Mouse (Mus musculus): ENCODE measurements at regions not wholly inside any gene's neighbourhood (a gene's known extent, or its start where the extent isn't known, plus 50 kb on each side); places are given as distances from the start of the nearest gene placed in this dataset.

GRCm38 (mm10) chr6:99833323-99833722 lies 107.1 kb upstream of the Prok2 start:
- peak in 1 of 2 experiments; percentile 54 for DNase-seq (ENCODE audit: extremely low spot score in 1 of 2, low spot score in 2 of 2)
- intact Hi-C loops (cut with DNase I): no loop called here

- intact Hi-C loops (cut with DNase I): no loop called here
- no peak for DNase-seq (ENCODE audit: extremely low spot score in 1 of 2, low spot score in 2 of 2)
Observed at GRCm38 (mm10) chr6:99827625-99828024, 101.4 kb upstream of the Prok2 start.

GRCm38 (mm10) chr6:99824808-99825207 lies 98.6 kb upstream of the Prok2 start:
- intact Hi-C loops (cut with DNase I): no loop called here
- DNase-seq (ENCODE audit: extremely low spot score in 1 of 2, low spot score in 2 of 2): no peak

GRCm38 (mm10) chr6:99822471-99822870 lies 96.3 kb upstream of the Prok2 start:
- no peak for DNase-seq (ENCODE audit: extremely low spot score in 1 of 2, low spot score in 2 of 2)
- intact Hi-C loops (cut with DNase I): no loop called here

GRCm38 (mm10) chr6:99819255-99819929 lies 93.2 kb upstream of the Prok2 start:
- DNase-seq (ENCODE audit: extremely low spot score in 1 of 2, low spot score in 2 of 2): peak in 1 of 2 experiments; percentile 49
- intact Hi-C loops (cut with DNase I): loop anchor here (10.0 kb wide), 2 partner anchors 475 to 715 kb away; no protein-coding TSS in a partner anchor

- DNase-seq (ENCODE audit: extremely low spot score in 1 of 2, low spot score in 2 of 2): no peak
Observed at GRCm38 (mm10) chr6:99818486-99818885, 92.3 kb upstream of the Prok2 start.

GRCm38 (mm10) chr6:99817245-99817644 lies 91.1 kb upstream of the Prok2 start:
- no peak for DNase-seq (ENCODE audit: extremely low spot score in 1 of 2, low spot score in 2 of 2)
- intact Hi-C loops (cut with DNase I): loop anchor here (10.0 kb wide), 2 partner anchors 478 to 718 kb away; no protein-coding TSS in a partner anchor

More at GRCm38 (mm10) chr6:99818486-99818885, 92.3 kb upstream of the Prok2 start:
- intact Hi-C loops (cut with DNase I): loop anchor here (10.0 kb wide), 2 partner anchors 476 to 716 kb away; no protein-coding TSS in a partner anchor

GRCm38 (mm10) chr6:99813102-99813501 lies 86.9 kb upstream of the Prok2 start:
- intact Hi-C loops (cut with DNase I): loop anchor here (10.0 kb wide), 2 partner anchors 482 to 722 kb away; no protein-coding TSS in a partner anchor
- no peak for DNase-seq (ENCODE audit: extremely low spot score in 1 of 2, low spot score in 2 of 2)

GRCm38 (mm10) chr6:99811842-99812241 lies 85.7 kb upstream of the Prok2 start:
- DNase-seq (ENCODE audit: extremely low spot score in 1 of 2, low spot score in 2 of 2): no peak
- intact Hi-C loops (cut with DNase I): loop anchor here (10.0 kb wide), 2 partner anchors 483 to 723 kb away; no protein-coding TSS in a partner anchor

GRCm38 (mm10) chr6:99810974-99811798 lies 85.0 kb upstream of the Prok2 start:
- DNase-seq (ENCODE audit: extremely low spot score in 1 of 2, low spot score in 2 of 2): peak; percentile 66 to 78
- intact Hi-C loops (cut with DNase I): loop anchor here (10.0 kb wide), 2 partner anchors 484 to 724 kb away; no protein-coding TSS in a partner anchor

GRCm38 (mm10) chr6:99804905-99805245 lies 78.7 kb upstream of the Prok2 start:
- no peak for DNase-seq (ENCODE audit: extremely low spot score in 1 of 2, low spot score in 2 of 2)
- intact Hi-C loops (cut with DNase I): loop anchor here (5.0 kb wide), 1 partner anchor 842 kb away; no protein-coding TSS in a partner anchor

GRCm38 (mm10) chr6:99803983-99804904 lies 78.1 kb upstream of the Prok2 start:
- peak; percentile 86 to 89 for DNase-seq (ENCODE audit: extremely low spot score in 1 of 2, low spot score in 2 of 2)
- intact Hi-C loops (cut with DNase I): loop anchor here (5.0 kb wide), 1 partner anchor 843 kb away; no protein-coding TSS in a partner anchor

GRCm38 (mm10) chr6:99800919-99801318 lies 74.7 kb upstream of the Prok2 start:
- no peak for DNase-seq (ENCODE audit: extremely low spot score in 1 of 2, low spot score in 2 of 2)
- intact Hi-C loops (cut with DNase I): loop anchor here (5.0 kb wide), 1 partner anchor 846 kb away; no protein-coding TSS in a partner anchor

- intact Hi-C loops (cut with DNase I): loop anchor here (5.0 kb wide), 1 partner anchor 847 kb away; no protein-coding TSS in a partner anchor
- no peak for DNase-seq (ENCODE audit: extremely low spot score in 1 of 2, low spot score in 2 of 2)
Observed at GRCm38 (mm10) chr6:99800324-99800723, 74.1 kb upstream of the Prok2 start.

- DNase-seq (ENCODE audit: extremely low spot score in 1 of 2, low spot score in 2 of 2): no peak
- intact Hi-C loops (cut with DNase I): no loop called here
Observed at GRCm38 (mm10) chr6:99796390-99796789, 70.2 kb upstream of the Prok2 start.

- intact Hi-C loops (cut with DNase I): no loop called here
- no peak for DNase-seq (ENCODE audit: extremely low spot score in 1 of 2, low spot score in 2 of 2)
Observed at GRCm38 (mm10) chr6:99793546-99793945, 67.4 kb upstream of the Prok2 start.

GRCm38 (mm10) chr6:99792353-99792752 lies 66.2 kb upstream of the Prok2 start:
- intact Hi-C loops (cut with DNase I): no loop called here
- no peak for DNase-seq (ENCODE audit: extremely low spot score in 1 of 2, low spot score in 2 of 2)

GRCm38 (mm10) chr6:99786977-99787376 lies 60.8 kb upstream of the Prok2 start:
- intact Hi-C loops (cut with DNase I): no loop called here
- DNase-seq (ENCODE audit: extremely low spot score in 1 of 2, low spot score in 2 of 2): no peak
